Mouse (Mus musculus) right cerebral cortex, postnatal 10 days (tissue): ENCODE results near the gene Tnip1.
"Not testable (repeated sequence)": the region's sequence is repeated elsewhere in the genome, so short reads cannot be mapped to it uniquely, and the experiment has no call there.

Source experiments
- DNase-seq, 2 experiments: peaks; one replicate each; pipeline ENCODE4 v3.0.0; 2021; ENCODE audit warnings: low spot score in 2 of 2

The Tnip1 gene

DNA sequence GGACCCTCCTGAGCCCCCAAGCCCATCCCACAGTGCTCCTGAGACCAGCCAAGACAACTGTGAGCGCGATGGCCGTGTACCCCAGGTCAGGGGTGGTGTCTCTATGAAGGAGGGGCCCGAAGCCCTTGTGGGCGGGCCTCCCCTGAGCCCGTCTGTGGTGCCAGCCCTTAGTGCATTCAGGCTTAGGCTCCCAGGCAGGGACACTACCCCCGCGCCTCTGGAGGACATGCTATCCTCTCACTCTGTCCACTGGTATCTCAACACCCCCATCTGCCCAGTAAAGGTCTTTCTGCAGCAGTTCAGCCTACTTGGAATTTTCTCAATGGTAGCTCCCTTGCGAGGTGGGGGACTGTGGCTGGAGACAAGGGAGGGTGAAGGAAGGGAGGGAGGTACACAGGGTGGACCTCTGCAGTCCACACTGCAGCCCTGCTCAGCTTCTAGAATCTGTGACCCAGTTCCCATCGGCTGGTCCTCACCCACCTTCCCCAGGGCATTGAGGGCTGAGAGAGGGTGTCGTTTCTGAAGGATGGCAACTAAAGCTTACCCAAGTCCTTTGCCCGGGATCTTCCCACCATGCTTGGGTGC is 52.5 kb downstream of the Tnip1 start:
- DNase-seq: no peak

GRCm38 (mm10) chr11:54909273-54909672 is 53.4 kb downstream of the Tnip1 start:
- DNase-seq: no peak

- no peak for DNase-seq
Observed at GRCm38 (mm10) chr11:54907259-54907658, 55.5 kb downstream of the Tnip1 start.

- no peak for DNase-seq
Observed at GRCm38 (mm10) chr11:54906466-54906865, 56.3 kb downstream of the Tnip1 start.

GRCm38 (mm10) chr11:54905931-54906330 is 56.8 kb downstream of the Tnip1 start:
- no peak for DNase-seq

- no peak for DNase-seq
Observed at GRCm38 (mm10) chr11:54905086-54905485, 57.6 kb downstream of the Tnip1 start.

- DNase-seq: no peak
Observed at GRCm38 (mm10) chr11:54903940-54904706, 58.6 kb downstream of the Tnip1 start.

DNA sequence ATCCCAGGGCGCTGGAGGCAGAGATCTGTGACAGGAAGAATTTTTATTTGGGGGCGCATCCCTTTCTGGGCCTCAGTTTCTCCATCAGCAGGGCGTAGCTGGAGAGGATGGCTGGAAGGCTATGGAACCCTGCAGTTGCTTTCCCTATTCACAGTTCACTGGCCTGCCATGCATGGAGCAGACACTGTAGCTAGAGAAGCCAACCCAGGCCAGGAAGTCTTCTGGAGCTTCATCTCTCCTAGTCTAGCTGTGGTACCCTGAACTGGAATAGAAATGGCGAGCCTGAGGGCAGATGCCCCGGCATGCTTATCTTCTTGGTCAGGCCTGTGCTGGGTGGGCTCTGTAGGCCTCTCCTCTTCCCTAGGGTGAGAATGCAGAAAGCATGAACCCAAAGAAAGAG is 59.4 kb downstream of the Tnip1 start:
- DNase-seq: no peak

DNA sequence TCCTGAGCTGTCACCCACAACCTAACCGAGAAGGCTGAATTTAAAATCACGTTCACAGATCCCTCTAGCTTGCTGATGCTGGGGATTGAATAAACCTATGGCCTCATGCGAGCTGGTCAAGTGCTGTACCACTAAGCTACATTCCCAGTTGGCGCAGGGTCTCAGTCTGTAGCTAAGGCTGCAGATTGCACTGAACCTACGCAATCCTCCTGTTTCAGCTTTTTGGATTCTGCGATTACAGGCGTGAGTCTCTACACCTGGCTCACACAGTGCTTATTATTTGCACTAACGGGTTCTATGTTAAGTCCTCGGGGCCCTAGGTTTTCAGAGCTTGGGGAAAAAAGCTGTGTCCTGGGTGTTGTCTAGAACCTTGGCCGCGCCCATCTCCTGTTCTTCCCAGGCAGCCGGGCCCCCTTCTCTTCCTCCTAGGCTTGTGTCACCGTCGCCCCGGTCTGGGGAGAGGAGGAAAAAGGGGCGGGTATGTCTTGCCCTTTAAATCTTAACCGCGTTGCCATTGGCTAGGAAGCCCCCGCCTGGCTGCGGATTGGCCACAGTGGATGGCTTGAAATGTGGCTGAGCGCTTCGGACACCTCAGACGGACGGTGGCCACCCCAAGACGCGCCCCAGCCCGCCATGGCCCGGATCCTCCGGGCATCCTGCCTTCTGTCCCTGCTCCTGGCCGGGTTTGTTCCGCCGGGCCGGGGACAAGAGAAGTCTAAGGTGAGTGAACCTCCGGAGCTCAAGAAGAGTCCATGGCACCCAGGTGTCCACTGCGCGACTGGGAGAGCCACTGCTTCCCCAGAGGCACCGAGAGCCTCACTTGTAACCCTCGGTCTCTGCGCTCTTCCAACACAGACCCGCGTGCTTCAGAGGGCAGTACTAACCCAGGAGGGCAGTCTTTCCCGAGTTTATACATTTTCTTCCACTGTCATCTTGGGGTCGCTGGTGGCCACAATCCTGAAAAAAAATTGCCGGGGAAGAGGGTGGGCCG is 60.1 kb downstream of the Tnip1 start, which contains the start of gene Gpx3:
TSS of gene Gpx3 (plus strand) at position 121 of the 991 bp plus-strand sequence.
- DNase-seq: peak; percentile 71 to 79

- DNase-seq: no peak
Observed at GRCm38 (mm10) chr11:54899657-54900056, 63.1 kb downstream of the Tnip1 start.

DNA sequence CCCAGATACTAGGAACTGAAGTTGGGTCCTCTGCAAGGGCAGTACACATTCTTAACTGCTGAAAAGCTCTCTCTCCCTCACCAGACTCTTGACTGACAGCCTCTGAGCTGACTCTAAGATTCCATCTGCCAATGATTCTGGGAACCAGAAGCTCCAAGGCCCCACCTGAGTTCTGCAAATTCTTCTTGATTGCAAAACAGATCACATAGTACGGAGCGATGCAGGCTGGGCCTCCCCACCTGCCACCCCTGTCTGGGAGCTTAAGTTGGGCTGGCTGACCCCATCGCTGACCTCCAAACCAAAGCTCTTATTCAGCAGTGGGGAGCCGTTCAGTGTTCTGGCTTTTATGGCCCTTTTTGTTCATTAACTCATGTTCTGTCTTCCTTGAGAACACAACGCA is 65.2 kb downstream of the Tnip1 start:
- DNase-seq: no peak

DNA sequence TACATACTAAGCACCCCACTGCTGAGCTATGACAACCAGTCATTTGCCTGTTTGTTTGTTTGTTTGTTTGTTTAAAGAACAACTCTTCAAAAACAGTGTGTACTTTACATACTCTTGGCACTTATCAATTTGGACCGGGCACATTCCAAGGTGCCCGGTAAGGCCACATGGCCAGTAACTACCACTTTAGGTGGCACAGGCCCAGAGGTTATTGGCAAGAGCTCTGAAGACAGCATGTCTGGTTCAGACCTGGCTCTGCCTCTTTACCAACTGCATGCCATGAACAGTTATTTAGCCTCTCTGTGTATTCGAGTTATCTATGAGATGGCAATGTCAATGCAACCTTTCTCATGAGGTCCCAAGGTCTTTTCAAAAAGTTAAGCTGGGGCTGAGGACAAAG is 66.1 kb downstream of the Tnip1 start:
- not testable (repeated sequence) for DNase-seq

DNA sequence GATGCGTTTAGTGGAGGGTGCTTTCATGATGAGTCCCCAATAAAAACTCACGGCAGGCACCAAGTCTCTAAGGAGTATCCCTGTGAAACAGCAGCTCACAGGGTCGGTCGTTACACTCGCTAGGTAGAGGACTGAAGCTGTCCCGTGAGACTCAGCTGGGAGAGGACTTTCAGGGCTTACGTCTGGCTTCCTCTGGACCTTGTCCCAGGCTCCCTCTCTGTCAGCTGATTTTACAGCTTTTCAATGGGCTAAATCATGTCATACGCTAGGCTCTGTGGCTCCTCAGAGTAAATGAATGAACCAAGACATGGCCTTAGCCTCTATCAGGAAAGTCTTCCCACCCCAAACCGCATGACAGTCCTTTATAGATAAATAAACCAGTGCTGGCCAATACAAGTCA is 68.1 kb downstream of the Tnip1 start:
- no peak for DNase-seq

DNA sequence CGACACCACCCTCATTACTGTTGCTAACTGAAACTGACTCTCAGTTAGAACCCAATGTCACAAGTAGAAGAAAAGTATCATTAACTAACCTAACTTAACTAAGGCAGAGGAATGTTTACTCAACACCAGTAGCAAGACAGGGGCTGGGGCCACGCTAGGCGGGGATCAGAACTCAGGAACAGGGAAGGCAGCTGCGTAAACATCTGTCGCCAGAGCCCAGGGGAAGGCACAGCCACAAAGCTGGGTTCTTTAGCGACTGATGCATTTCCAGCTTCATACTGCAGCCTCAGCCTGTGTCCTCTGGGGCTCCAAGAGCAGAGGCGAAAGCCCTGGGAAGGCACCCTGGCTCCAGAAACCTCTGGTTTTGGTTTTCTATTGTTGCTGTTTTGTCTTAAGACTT is 70.6 kb downstream of the Tnip1 start:
- no peak for DNase-seq

DNA sequence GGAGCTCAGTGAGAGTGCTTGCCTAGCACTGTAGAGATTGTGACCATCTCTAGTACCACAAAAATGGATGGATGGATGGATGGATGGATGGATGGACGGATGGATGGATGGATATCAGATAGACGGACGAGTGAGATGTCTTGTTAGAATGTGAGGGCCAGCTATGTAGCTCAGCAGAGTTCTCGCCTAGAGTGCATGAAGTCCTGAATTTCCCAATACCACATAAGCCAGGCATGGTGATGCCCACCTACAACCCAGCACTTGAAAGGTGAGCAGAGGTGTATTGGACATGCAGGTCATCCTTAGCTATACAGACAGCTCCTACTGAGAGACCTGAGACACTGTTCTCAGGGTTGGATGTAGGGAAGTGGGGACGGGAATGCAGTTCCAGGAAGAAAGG is 71.4 kb downstream of the Tnip1 start:
- no peak for DNase-seq

- DNase-seq: no peak
Observed at GRCm38 (mm10) chr11:54887927-54888326, 74.8 kb downstream of the Tnip1 start.

GRCm38 (mm10) chr11:54885406-54885805 is 77.3 kb downstream of the Tnip1 start:
- DNase-seq: no peak

DNA sequence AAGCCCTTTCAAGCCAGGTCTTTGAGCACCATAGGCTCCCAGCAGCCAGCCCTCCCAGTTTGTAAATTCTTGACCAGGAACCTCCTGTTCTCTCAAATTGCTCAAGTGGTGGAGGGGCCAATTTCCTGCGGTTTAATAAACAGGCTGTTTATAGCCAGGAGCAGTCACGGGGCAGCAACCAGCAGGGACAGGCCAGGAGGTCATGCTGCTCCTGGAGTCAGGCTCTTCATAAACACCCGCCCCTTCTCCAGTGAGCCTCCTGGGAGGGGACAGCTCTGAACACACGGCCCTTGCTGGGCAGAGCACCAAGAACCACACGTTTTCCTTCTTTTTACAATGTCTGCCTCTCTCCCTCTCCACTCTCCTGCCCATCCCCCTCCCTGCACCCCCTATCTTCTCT is 77.8 kb downstream of the Tnip1 start:
- no peak for DNase-seq

- DNase-seq: no peak
Observed at GRCm38 (mm10) chr11:54884197-54884828, 78.4 kb downstream of the Tnip1 start.

DNA sequence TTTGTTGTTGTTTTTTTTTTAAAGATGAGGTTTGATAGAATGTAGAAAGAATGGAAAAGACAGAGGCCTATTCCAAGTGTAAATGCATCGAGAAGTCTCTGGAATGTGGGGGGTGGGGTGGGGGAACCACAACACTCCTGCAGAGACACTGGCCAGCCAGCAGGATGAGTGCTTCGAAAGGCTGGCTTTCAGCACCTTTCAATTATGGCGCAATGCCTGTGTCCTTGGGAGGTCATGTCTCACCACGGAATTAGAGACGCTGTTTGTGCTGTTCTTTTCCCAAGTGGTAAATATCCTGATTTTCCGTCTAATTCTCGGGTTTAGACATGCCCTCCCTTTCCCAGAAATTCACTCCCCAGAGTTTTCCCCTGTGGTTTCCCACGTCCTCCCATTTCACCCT is 80.0 kb downstream of the Tnip1 start:
- no peak for DNase-seq

DNA sequence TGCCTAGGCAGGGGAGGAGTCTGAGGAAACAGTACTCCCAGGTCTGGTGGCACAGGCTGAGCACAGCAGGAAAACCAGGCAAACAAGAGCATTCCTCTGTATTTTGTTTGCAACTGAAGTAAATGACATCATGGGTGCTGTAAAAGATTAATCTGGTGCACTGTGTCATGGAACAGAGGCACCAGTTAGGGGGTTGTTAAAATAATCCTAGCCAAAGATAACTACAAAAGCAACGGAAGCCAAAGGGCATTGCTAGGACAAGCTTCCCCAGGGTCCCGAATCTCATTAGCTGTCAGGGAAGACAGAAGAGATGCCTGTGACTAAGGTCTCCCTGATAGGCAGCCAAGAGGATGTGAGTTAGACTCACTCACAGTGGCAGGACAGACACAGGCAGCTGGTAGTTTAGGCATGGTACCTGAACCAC is 81.7 kb downstream of the Tnip1 start:
- DNase-seq: no peak

- no peak for DNase-seq
Observed at GRCm38 (mm10) chr11:54879922-54880321, 82.8 kb downstream of the Tnip1 start.
